Mouse (Mus musculus) lung, embryonic 16.5 days (tissue): ENCODE measurements around the gene Klk9. TPM values are rescaled to one million over a fixed set of nuclear protein-coding genes. Genes with fewer than 3 reads are reported as not detected.

Source experiments
- ATAC-seq: fragments of 200-750 bp; cut with Nextera tagmentation; 2 replicates; pipeline ENCODE4 v1.8.0; 2017; ENCODE audit warnings: low read depth, mild to moderate bottlenecking, moderate library complexity
- H3K27ac ChIP-seq: fragments of 300-500 bp; sonication (generic); 2 replicates; pipeline ENCODE4 v1.5.1; 2014; ENCODE audit warnings: mild to moderate bottlenecking, control low read depth, low read length
- H3K27me3 ChIP-seq: fragments of 300-500 bp; sonication (generic); 2 replicates; pipeline ENCODE4 v1.6.1; 2014; ENCODE audit warnings: low read depth, low read length, mixed read lengths; ENCODE audit not compliant: control insufficient read depth, insufficient read depth
- H3K36me3 ChIP-seq: fragments of 300-500 bp; sonication (generic); 2 replicates; pipeline ENCODE4 v1.6.1; 2014; ENCODE audit warnings: low read length; ENCODE audit not compliant: control insufficient read depth, insufficient read depth
- H3K4me1 ChIP-seq: fragments of 300-500 bp; sonication (generic); replicated peaks from 2 replicates; pipeline ENCODE4 v1.6.1; 2014; ENCODE audit warnings: low read length, mixed read lengths; ENCODE audit not compliant: control insufficient read depth, insufficient read depth
- H3K4me2 ChIP-seq: fragments of 300-500 bp; sonication (generic); 2 replicates; pipeline ENCODE4 v1.6.1; 2014; ENCODE audit warnings: low read depth, low read length, control low read depth
- H3K4me3 ChIP-seq: fragments of 300-500 bp; sonication (generic); 2 replicates; pipeline ENCODE4 v1.5.1; 2014; ENCODE audit warnings: mild to moderate bottlenecking, low read length, control low read depth
- H3K9ac ChIP-seq: fragments of 300-500 bp; sonication (generic); 2 replicates; pipeline ENCODE4 v1.6.1; 2014; ENCODE audit warnings: low read length, control low read depth
- H3K9me3 ChIP-seq: fragments of 300-500 bp; sonication (generic); 2 replicates; pipeline ENCODE4 v1.6.1; 2016; ENCODE audit warnings: low read length; ENCODE audit not compliant: control insufficient read depth
- WGBS: fragments of 180-500 bp; shearing (Covaris S2); extraction: QIAGEN DNeasy Blood & Tissue Kit; methylation state at CpG from one replicate; pipeline ENCODE4 v1.1.7; 2014; 5-methylcytosine and 5-hydroxymethylcytosine counted together
- polyA plus RNA-seq: library from polyadenylated mRNA; unstranded; fragments of >200 nt; fragmentation: Nextera tagmentation; extraction: Ambion mirVana; gene quantifications from 2 replicates; pipeline ENCODE4 v1.2.1, GENCODE M21; 2015

Klk9 gene
- polyA plus RNA-seq, 1 experiment from 2014 or later = 0.14 TPM

DNA sequence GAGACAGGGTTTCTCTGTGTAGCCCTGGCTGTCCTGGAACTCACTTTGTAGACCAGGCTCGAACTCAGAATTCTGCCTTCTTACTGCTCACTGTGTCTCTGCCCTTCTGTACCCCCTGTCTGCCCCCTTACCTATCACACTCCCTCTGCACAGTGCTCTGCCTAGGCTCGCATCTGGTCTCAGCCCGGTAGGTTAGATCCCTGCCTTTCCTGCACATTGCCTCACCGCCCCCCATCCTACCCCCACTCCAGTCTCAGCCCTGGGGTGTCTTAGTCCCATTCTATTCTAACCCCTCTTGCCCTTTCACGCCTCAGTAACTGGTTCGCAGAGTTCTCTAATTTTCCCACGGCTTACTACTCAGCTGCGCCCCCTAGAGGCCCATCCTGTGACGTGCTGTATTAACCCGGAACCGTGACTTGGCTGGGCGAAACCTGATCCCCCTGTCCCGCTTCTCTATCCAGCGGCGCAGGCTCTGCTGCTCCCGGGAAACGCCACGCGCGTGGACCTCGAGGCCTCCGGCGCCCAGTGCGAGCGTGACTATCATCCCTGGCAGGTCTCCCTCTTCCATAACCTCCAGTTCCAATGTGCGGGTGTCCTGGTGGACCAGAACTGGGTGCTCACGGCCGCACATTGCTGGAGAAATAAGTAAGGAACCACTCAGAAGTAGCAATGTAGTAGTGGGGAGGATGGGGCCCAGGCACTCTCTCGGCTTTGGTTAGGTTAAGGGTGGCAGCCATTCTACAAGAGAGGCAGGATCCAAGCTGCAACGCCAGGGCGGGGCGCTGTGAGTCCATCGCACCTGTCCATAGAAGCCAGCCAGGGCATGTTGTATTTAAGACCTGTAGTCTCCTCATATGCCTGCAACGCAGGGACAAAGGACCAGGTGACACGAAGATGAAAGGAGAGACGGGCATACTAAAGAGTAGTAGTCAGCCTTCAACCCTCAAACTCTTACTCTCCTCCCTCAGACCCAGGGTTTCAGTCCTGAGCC lies 9.1 kb upstream of the Klk9 start:
- no peaks in the 10 kb centered on the region for H3K9me3 ChIP-seq
- peaks cover 3% of the 10 kb centered on the region for H3K4me1 ChIP-seq
- no peaks in the 10 kb centered on the region for H3K27me3 ChIP-seq
- peak overlapping the region; percentile 61 for H3K9ac ChIP-seq
- whole genome bisulfite sequencing = 8% methylated on average over 36 of the region's 36 CpGs
- H3K4me3 ChIP-seq = peak overlapping the region; percentile 35
- peak overlapping the region; percentile 68 for H3K4me2 ChIP-seq
- peak; percentile 78 for ATAC-seq
- no peak overlapping the region for H3K27ac ChIP-seq
- no peaks in the 10 kb centered on the region for H3K36me3 ChIP-seq

DNA sequence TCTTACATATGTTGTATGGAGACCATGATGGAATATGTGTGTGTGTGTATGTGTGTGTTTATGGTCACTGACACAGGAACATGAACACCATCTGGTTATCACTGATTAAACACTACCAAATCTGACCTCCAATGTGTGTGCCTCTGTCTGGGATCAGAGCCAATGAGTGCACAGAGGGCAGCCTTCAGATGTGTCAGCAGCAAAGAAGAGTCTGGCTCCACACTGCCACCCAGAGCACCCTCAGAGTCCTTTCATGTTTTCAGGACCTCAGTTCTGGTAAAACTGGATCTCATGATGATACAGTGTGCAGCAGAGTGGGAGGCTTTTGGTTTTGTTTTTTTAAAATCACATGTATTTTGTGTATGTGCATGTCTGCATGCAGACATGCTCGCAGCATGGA lies 6.4 kb upstream of the Klk9 start:
- Histone ChIP-seq H3K36me3 (no peaks in the 10 kb centered on the region), H3K9ac (no peak overlapping the region), H3K4me3 (no peak overlapping the region), H3K27ac (no peak overlapping the region), H3K9me3 (no peaks in the 10 kb centered on the region), H3K4me2 (no peak overlapping the region), H3K4me1 (peaks cover 3% of the 10 kb centered on the region), H3K27me3 (no peaks in the 10 kb centered on the region)
- ATAC-seq = no peak
- WGBS = 75% methylated on average over 1 of the region's 1 CpGs

DNA sequence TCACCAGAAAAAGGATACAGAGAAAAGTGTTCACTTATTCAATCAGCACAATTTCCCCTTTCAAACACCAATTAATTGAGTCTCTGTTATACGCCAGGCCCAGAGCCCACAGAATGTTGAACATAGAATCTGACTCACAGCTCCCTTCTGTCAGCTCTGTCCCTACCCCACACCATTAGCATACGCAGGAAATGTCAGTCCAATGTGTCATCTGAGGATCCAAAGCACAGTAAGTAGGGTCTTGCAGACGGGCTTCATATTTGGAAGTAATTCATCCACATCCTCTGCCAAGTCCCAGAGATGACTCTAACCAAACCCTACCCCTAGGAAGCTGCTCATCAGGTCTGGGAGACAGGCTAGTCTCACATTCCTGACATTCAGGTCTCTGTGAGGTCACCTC lies 3.6 kb upstream of the Klk9 start:
- WGBS = 47% methylated on average over 3 of the region's 3 CpGs
- no peaks in the 10 kb centered on the region for H3K9me3 ChIP-seq
- H3K4me1 ChIP-seq = no peaks in the 10 kb centered on the region
- H3K4me3 ChIP-seq = no peak overlapping the region
- no peak overlapping the region for H3K4me2 ChIP-seq
- no peak overlapping the region for H3K9ac ChIP-seq
- no peaks in the 10 kb centered on the region for H3K27me3 ChIP-seq
- H3K36me3 ChIP-seq = no peaks in the 10 kb centered on the region
- H3K27ac ChIP-seq = no peak overlapping the region
- no peak for ATAC-seq

DNA sequence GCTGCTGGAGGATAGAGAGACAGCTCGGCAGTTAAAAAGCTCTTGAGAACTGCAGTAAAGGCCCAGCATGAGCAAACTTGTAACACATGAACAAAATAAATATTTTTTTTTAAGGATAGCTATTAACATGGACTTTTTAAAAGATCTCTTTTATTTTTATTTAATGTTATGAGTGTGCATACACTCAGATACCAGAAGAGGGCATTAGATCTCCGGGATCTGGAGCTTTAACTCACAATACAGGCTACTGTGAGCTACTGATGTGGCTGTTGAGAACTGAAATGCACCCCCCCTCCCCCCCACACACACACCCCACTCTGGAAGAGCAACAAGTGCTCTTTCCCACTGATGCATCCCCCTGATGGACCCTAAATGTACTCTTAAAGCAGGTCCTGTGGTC lies 2.4 kb upstream of the Klk9 start:
- 53% methylated on average over 2 of the region's 2 CpGs for WGBS

DNA sequence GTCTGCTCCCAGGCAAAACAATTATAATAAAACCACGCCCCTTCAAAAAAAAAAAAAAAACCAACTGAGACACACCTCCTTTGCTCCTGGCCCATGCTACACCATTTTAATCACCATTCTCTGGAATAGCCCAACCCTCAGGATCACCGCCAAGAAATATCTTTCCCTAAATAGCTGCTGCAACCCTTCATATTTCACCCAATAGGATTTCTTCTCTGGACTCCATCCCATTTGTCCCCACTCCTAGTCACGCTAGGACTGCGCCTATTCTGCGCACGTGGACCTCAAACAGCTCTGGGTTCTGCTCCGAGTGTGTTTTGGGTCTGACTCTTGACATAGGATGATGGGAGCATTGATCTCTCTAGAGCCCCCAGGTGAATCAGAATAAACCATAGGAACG lies 4.7 kb downstream of the Klk9 start:
- ATAC-seq = peak; percentile 41; the same call in 1 of the 2 replicates
- 4% methylated on average over 8 of the region's 8 CpGs for WGBS
- Histone ChIP-seq H3K9ac (peak overlapping the region; percentile 62), H3K4me1 (peaks cover 16% of the 10 kb centered on the region), H3K9me3 (no peaks in the 10 kb centered on the region), H3K4me2 (peak overlapping the region; percentile 87), H3K27me3 (0 out of 2 replicates have a peak, but pooled peaks cover 5% of the 10 kb centered on the region), H3K4me3 (peak overlapping the region; percentile 62), H3K27ac (no peak overlapping the region), H3K36me3 (no peaks in the 10 kb centered on the region)

More for the DNA sequence above, 2.4 kb upstream of the Klk9 start:
- H3K9me3 ChIP-seq = no peaks in the 10 kb centered on the region
- no peak overlapping the region for H3K9ac ChIP-seq
- H3K4me1 ChIP-seq = no peaks in the 10 kb centered on the region
- H3K27ac ChIP-seq = no peak overlapping the region
- no peak overlapping the region for H3K4me3 ChIP-seq
- H3K4me2 ChIP-seq = no peak overlapping the region
- H3K27me3 ChIP-seq = no peaks in the 10 kb centered on the region
- no peaks in the 10 kb centered on the region for H3K36me3 ChIP-seq
- ATAC-seq = no peak

DNA sequence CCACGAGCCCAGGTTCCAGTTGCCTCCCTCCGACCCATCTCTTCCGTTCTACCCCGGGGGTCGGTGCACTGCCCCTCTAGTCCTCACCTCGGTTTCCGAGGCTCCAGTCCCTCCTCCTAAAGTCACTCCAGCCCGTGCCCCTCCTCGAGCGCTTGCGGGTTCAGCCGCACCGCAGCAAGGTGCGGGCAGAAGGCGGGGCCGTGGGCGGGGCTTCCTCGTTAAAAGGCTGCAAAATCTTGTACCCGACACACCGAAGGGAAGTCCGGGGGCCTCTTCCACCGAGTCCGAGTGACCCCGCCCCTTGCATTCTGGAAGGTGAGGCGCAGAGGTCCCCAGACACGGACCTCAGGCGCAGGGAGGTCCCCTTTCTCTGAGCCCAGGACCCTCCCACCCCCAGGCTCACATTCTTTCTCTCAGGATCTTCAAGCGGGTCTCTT lies 5.7 kb downstream of the Klk9 start, which contains the start of gene Klk8:
Gene Klk8, plus strand, starts transcription at position 245 of the 437 bp plus-strand sequence.
- Histone ChIP-seq H3K36me3 (no peaks in the 10 kb centered on the region), H3K4me2 (peak within 1 kb of the TSS; percentile 87), H3K27me3 (0 out of 2 replicates have a peak, but pooled peaks cover 5% of the 10 kb centered on the region), H3K4me3 (peak within 1 kb of the TSS; percentile 62), H3K27ac (no peak within 1 kb of the TSS), H3K9me3 (no peaks in the 10 kb centered on the region), H3K4me1 (peaks cover 16% of the 10 kb centered on the region), H3K9ac (peak within 1 kb of the TSS; percentile 62)
- peak; percentile 34 for ATAC-seq
- WGBS = 0% methylated on average over 28 of the region's 28 CpGs

DNA sequence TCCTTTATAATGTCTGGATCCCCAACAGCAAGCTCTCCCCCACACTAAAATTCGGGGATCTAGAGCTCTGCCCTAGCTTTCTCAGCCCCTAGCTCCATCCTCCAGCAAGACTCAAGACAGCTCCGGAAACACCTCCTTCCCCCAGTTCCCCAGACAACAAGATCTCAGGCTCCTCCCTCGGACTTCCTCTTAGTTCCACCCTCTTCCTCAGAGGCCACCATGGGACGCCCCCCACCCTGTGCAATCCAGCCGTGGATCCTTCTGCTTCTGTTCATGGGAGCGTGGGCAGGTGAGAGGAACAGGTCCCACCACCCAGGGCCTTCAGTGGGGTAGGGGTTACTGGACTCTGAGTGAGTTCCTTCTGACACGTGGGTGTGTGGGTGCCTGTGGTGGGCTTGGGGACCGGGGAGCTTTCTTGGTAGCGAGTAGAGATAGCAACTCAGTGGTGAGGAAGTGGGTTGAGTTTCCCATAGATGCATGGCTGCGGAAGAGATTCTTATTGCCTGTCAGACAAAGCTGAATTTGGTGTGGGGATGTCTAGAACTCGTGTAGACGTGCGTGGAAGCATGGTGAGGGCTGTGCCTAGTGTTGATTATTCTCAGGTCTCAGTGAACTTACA lies 6.3 kb downstream of the Klk9 start:
- Histone ChIP-seq H3K4me1 (peaks cover 16% of the 10 kb centered on the region), H3K27me3 (0 out of 2 replicates have a peak, but pooled peaks cover 5% of the 10 kb centered on the region), H3K27ac (no peak overlapping the region), H3K9ac (peak overlapping the region; percentile 62), H3K4me3 (peak overlapping the region; percentile 62), H3K4me2 (peak overlapping the region; percentile 87), H3K36me3 (no peaks in the 10 kb centered on the region), H3K9me3 (no peaks in the 10 kb centered on the region)
- peak; percentile 54 for ATAC-seq
- 34% methylated on average over 13 of the region's 13 CpGs for WGBS

DNA sequence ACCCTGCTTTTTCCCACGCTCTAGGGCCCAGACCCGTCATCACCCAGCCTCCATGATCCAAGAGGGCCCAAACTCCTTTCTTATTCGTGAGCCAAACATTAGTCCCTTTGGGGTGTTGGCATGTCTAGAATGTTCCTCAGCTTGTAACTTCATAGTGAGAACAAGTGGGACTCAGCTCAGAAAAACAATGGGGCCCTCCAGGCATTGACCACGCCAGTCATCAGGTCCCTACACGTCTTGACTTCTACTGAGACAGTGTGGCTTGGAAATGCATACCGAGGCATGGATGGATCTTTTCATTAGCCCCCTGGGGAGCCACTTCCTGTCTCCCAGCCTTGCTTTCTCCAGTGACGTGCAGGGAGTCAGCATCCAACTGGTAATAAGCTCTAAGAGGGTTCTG lies 8.2 kb downstream of the Klk9 start:
- Histone ChIP-seq H3K4me3 (no peak overlapping the region), H3K27me3 (0 out of 2 replicates have a peak, but pooled peaks cover 5% of the 10 kb centered on the region), H3K4me1 (peaks cover 16% of the 10 kb centered on the region), H3K4me2 (no peak overlapping the region), H3K27ac (no peak overlapping the region), H3K9ac (no peak overlapping the region), H3K36me3 (no peaks in the 10 kb centered on the region), H3K9me3 (no peaks in the 10 kb centered on the region)
- no peak for ATAC-seq
- 70% methylated on average over 7 of the region's 7 CpGs for WGBS

DNA sequence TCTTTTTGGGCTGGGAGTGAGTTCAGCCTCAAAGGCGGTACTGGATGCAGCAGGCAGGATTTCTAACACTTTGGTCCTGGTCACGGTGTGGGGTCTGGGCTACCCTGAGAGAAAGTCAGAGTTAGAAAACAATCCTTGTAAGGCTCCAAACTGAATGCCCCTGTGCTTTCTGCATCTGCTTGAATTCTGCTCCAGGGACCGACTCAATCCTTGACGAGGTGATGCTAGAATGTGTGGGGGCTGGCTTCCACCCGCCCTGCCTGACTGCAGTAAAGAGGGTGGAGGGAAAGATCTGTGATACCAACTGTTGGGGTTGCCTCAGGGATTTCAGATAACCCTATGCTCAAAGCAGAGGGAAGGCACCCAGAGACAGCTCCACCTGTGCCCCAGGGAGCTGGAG lies 19.3 kb downstream of the Klk9 start, which contains the start of gene Klk7:
Gene Klk7, plus strand, starts transcription at position 301 of the 400 bp plus-strand sequence.
- H3K4me3 ChIP-seq = no peak within 1 kb of the TSS
- ATAC-seq = no peak
- 31% methylated on average over 5 of the region's 5 CpGs for WGBS
- no peak within 1 kb of the TSS for H3K9ac ChIP-seq
- H3K4me1 ChIP-seq = no peaks in the 10 kb centered on the region
- no peak within 1 kb of the TSS for H3K4me2 ChIP-seq
- no peaks in the 10 kb centered on the region for H3K36me3 ChIP-seq
- no peak within 1 kb of the TSS for H3K27ac ChIP-seq
- H3K27me3 ChIP-seq = no peaks in the 10 kb centered on the region
- H3K9me3 ChIP-seq = no peaks in the 10 kb centered on the region
